Mouse (Mus musculus): ENCODE data around the gene Farp2. TPM values are rescaled to one million over a fixed set of nuclear protein-coding genes. Genes with fewer than 3 reads are reported as not detected.

Gene Farp2
- polyA plus RNA-seq (2012; fragmentation: generic; extraction: Trizol), result 1 to 10 TPM in 1 of 2 experiments, under 1 TPM in 1; 0.78 to 5.4 TPM

DNA sequence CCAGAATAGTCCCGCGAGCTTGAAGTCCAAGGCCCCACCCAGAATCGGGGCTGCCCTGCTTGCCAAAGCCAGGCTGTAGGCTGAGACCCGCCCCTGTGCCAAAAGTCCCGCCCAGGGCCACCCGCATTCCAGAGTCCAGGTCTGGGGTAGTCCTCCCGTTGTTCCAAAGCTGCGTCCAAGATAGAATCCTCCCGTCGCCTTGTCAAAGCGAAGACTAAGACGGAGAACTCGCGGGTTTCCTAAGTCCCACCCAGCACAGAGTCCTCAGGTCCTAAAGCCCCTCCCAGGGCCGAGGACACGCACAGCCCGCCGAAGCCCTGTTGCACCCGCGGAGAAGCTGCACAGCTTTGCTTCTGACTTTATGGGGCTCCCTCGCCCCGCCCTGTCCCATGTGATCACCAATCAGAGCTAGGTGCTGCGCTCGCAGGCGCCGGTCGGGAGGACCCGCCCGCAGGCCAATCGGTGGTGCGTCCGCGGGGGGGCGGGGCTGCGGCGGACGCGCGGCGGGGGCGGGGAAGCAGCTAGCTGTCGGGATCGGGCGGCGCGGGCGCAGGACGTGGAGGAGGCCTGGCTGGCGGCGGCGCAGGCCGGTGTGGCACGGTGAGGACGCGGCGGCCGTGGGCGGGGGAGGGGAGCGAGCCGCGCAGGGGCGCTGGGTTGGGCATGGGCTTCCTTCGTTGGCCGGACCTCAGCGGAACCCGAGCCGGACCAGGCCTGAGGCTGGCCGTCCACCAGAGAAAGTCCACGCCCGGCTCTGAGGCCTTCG lies at the start of gene Farp2:
Farp2 (plus strand) TSS at position 495 of the 766 bp plus-strand sequence.

DNA sequence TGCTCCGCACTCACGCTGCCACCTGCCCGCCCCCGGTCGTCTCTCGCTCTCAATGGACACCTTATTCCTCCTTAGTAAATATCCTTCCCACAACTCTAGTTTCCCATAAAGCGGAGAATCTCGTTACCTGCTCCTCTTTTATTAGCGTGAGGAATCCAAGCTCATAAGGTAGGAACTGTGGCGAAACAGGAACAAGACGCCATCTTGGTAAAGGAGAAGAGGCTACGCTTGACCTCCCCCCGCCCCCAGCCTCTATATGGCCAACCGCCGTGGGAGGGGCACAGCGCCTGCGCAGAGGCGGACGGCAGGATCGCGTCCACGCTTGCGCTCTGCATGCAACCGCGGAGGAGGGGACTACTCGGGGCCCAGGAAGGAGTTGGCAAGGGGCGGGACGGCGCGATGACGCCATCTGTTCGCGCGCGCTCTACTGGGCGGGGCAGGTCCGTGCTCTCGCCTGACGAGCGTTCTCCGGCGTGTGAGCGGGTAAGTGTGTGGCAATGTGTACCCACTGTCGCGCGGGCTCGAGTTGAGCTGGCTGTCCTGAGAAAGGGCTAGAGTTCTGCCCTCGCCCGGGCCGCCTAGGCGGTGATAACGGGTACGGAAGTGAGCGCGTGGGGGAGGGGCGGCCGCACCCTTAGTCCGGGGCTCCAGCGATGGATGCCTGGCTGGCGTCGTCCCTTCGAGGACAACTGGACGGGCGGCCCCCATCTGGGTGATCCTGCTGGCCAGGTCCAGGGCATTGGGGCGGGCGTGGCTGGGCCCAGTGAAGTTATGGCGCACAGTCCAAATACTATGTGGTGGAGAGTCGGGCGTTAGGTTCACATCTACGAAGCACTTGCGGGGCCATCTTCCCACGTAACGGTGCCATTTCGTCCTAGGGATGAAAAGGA lies 33.0 kb upstream of the Farp2 start, which contains the start of gene Hdlbp:
Hdlbp (minus strand) TSS at position 230 of the 890 bp plus-strand sequence.

GRCm38 (mm10) chr1:93658559-93658958 lies 146.7 kb downstream of the Farp2 start, which contains the start of gene Stk25:
Gene Stk25 (minus strand): TSS chr1:93658659.

Other genes starting within 250 kb of the Farp2 start
- gene Mterf4, start 206.2 kb upstream of the Farp2 start, polyA plus RNA-seq (2012; fragmentation: generic; extraction: Trizol), result 100 to 1,000 TPM in 1 of 2 experiments, 1 to 10 TPM in 1; 6.4 to 247 TPM
- 10 to 100 TPM in 1 of 2 experiments, 1 to 10 TPM in 1; 4.2 to 14.6 TPM for gene Ppp1r7, start 169.2 kb upstream of the Farp2 start, polyA plus RNA-seq (2012; fragmentation: generic; extraction: Trizol)
- 10 to 100 TPM in 1 of 2 experiments, 1 to 10 TPM in 1; 4.1 to 11.0 TPM for gene Pask, start 168.6 kb upstream of the Farp2 start, polyA plus RNA-seq (2012; fragmentation: generic; extraction: Trizol)
- under 1 TPM in 1 of 2 experiments, not detected in 1; 0.02 TPM for gene Ano7, start 138.1 kb upstream of the Farp2 start, polyA plus RNA-seq (2012; fragmentation: generic; extraction: Trizol)
- 100 to 1,000 TPM in 1 of 2 experiments, 10 to 100 TPM in 1; 24.8 to 171 TPM for gene Hdlbp, start 33.3 kb upstream of the Farp2 start, polyA plus RNA-seq (2012; fragmentation: generic; extraction: Trizol)
- gene Stk25, start 146.6 kb downstream of the Farp2 start, polyA plus RNA-seq (2012; fragmentation: generic; extraction: Trizol), result 10 to 100 TPM; 26.9 to 99.9 TPM
- 10 to 100 TPM in 1 of 2 experiments, 1 to 10 TPM in 1; 7.0 to 22.0 TPM for gene Bok, start 173.6 kb downstream of the Farp2 start, polyA plus RNA-seq (2012; fragmentation: generic; extraction: Trizol)
- 10 to 100 TPM; 35.1 to 37.8 TPM for gene Atg4b, start 239.4 kb downstream of the Farp2 start, polyA plus RNA-seq (2012; fragmentation: generic; extraction: Trizol)
- gene Thap4, start 242.8 kb downstream of the Farp2 start, polyA plus RNA-seq (2012; fragmentation: generic; extraction: Trizol), result 10 to 100 TPM; 91.2 to 93.2 TPM

Data from C3H10T1/2 (cell line).